Mouse (Mus musculus) G1E-ER4 (cell line): ENCODE results near the gene Ranbp1. TPM values are rescaled to one million over a fixed set of nuclear protein-coding genes. Genes with fewer than 3 reads are reported as not detected.

ENCODE experiments used
- GATA1 ChIP-seq: IDR thresholded peaks from one replicate; pipeline ENCODE4 v1.8.0; 2012; ENCODE audit warnings: low read length, inconsistent platforms
- polyA plus RNA-seq: library from polyadenylated mRNA; stranded (reverse); fragments of >175 nt; gene quantifications from 2 replicates; pipeline ENCODE4 v1.2.3, GENCODE M21; 2012

Gene Ranbp1
- 1,312 and 1,811 TPM in 2 replicates for polyA plus RNA-seq

GRCm38 (mm10) chr16:18248433-18249363, at the start of gene Ranbp1, which contains the start of gene Trmt2a:
TSS of gene Ranbp1 (minus strand) at chr16:18248732.
TSS of gene Trmt2a (plus strand) at chr16:18248679.
- no peak for TF ChIP-seq GATA1

GRCm38 (mm10) chr16:18289067-18289588, 40.6 kb upstream of the Ranbp1 start, which contains the start of gene Dgcr8:
TSS of gene Dgcr8 (minus strand) at chr16:18289246.
- TF ChIP-seq GATA1, result no peak

GRCm38 (mm10) chr16:18288581-18289061, 40.1 kb upstream of the Ranbp1 start:
- TF ChIP-seq GATA1, result no peak

GRCm38 (mm10) chr16:18288166-18288565, 39.6 kb upstream of the Ranbp1 start:
- TF ChIP-seq GATA1, result no peak

- no peak for TF ChIP-seq GATA1
Measured at GRCm38 (mm10) chr16:18275166-18275565, 26.6 kb upstream of the Ranbp1 start.

- no peak for TF ChIP-seq GATA1
Measured at GRCm38 (mm10) chr16:18268182-18268581, 19.6 kb upstream of the Ranbp1 start.

- no peak for TF ChIP-seq GATA1
Measured at GRCm38 (mm10) chr16:18265024-18265423, 16.5 kb upstream of the Ranbp1 start.

- TF ChIP-seq GATA1, result no peak
Measured at GRCm38 (mm10) chr16:18258221-18258620, 9.7 kb upstream of the Ranbp1 start, which contains the start of gene Gm49776. TSS of gene Gm49776 (minus strand) at chr16:18258321.

GRCm38 (mm10) chr16:18253866-18254265, 5.3 kb upstream of the Ranbp1 start:
- TF ChIP-seq GATA1, result no peak

- TF ChIP-seq GATA1, result no peak
Measured at GRCm38 (mm10) chr16:18252736-18253135, 4.2 kb upstream of the Ranbp1 start.

GRCm38 (mm10) chr16:18250828-18251790, 2.6 kb upstream of the Ranbp1 start:
- TF ChIP-seq GATA1, result no peak

- TF ChIP-seq GATA1, result no peak
Measured at GRCm38 (mm10) chr16:18250231-18250630, 1.7 kb upstream of the Ranbp1 start.

- TF ChIP-seq GATA1, result no peak
Measured at GRCm38 (mm10) chr16:18249364-18249967, 934 bp upstream of the Ranbp1 start.

- no peak for TF ChIP-seq GATA1
Measured at GRCm38 (mm10) chr16:18247521-18248399, 772 bp downstream of the Ranbp1 start.
